6 mouse cellular contexts compared by ENCODE assay signal in the genomic region with DNA sequence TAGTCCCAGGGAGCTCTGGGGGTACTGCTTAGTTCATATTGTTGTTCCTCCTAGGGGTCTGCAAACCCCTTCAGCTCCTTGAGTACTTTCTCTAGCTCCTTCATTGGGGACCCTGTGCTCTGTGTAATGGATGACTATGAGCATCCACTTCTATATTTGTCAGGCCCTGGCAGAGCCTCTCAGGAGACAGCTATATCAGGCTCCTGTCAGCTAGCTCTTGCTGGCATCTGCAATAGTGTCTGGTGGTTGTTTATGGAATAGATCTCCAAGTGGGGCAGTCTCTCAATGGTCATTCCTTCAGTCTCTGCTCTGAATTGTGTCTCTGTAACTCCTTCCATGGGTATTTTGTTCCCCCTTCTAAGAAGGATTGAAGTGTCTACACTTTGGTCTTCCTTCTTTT.
A peak's percentile ranks its signal among the peaks of the same experiment; 100 is the strongest.
DNase-seq lines count a peak whose midpoint lies in the region; ATAC-seq and TF ChIP-seq lines count a peak whose summit lies in the region.
"Not testable (repeated sequence)": the region's sequence is repeated elsewhere in the genome, so short reads cannot be mapped to it uniquely, and the experiment has no call there.

No protein-coding gene starts in this region.

- not testable (repeated sequence) for TF ChIP-seq EP300 in heart, adult 2 months (IDR thresholded peaks at IDR 0.05; ENCODE audit: insufficient read depth, low read depth, low read length)

- H3K4me1 ChIP-seq in heart, adult 2 months (ENCODE audit: control insufficient read depth, insufficient read depth, low read length); midbrain, embryonic 11.5 days (ENCODE audit: control insufficient read depth, insufficient read depth, low read length): not testable (repeated sequence)

- not testable (repeated sequence) for H3K79me2 ChIP-seq in heart, adult 2 months (replicated peaks; ENCODE audit: control insufficient read depth, insufficient read depth, low read length)

- TF ChIP-seq POLR2A in heart, adult 2 months (IDR thresholded peaks at IDR 0.05; ENCODE audit: insufficient read depth, low read depth, low read length) = not testable (repeated sequence)

- not testable (repeated sequence) for H3K9me3 ChIP-seq in midbrain, embryonic 11.5 days (ENCODE audit: control insufficient read depth, low read length)

- ATAC-seq in midbrain, embryonic 11.5 days (ENCODE audit: low FRiP score) = not testable (repeated sequence)

- H3K9ac ChIP-seq in heart, adult 2 months (ENCODE audit: low read depth, low read length); midbrain, embryonic 11.5 days (ENCODE audit: low read length): not testable (repeated sequence)

- peak overlapping the region; percentile 45; the same call in 1 of the 2 replicates for H3K27ac ChIP-seq in heart, adult 2 months
- not testable (repeated sequence) for H3K27ac ChIP-seq in midbrain, embryonic 11.5 days (ENCODE audit: low read depth, low read length)

- not testable (repeated sequence) for TF ChIP-seq CTCF in heart, adult 2 months (IDR thresholded peaks at IDR 0.05)

- intact Hi-C loops in heart, adult 2 months (cut with DNase I) = loop anchor here (5.0 kb wide), 1 partner anchor 64 kb away; no protein-coding TSS in a partner anchor

- H3K4me2 ChIP-seq in midbrain, embryonic 11.5 days = not testable (repeated sequence)

- not testable (repeated sequence) for H3K27me3 ChIP-seq in heart, adult 2 months (ENCODE audit: control insufficient read depth, insufficient read depth, low read length); midbrain, embryonic 11.5 days (ENCODE audit: control insufficient read depth, insufficient read depth, low read length)

- H3K4me3 ChIP-seq in heart, adult 2 months; midbrain, embryonic 11.5 days (ENCODE audit: low read depth, low read length): not testable (repeated sequence)

- H3K36me3 ChIP-seq in heart, adult 2 months (ENCODE audit: control insufficient read depth, insufficient read depth, low read length); midbrain, embryonic 11.5 days (ENCODE audit: control insufficient read depth, insufficient read depth, low read length): not testable (repeated sequence)

- DNase-seq in heart, adult 11 months = peak; percentile 94
- DNase-seq in heart, adult 18-20 months = peak; percentile 15 to 49
- DNase-seq in heart, adult 2 months = peak in 1 of 2 experiments; percentile 38
- peak; percentile 34 for DNase-seq in heart, adult 8-10 months (ENCODE audit: low spot score)
- DNase-seq in heart, adult 9 months (ENCODE audit: low spot score in 2 of 2) = peak; percentile 14 to 21
- peak; percentile 35 for DNase-seq in midbrain, embryonic 11.5 days (ENCODE audit: low spot score, missing footprints)
